Mouse (Mus musculus): ENCODE data around the gene Fis1. TPM values are rescaled to one million over a fixed set of nuclear protein-coding genes. Genes with fewer than 3 reads are reported as not detected.

Fis1 gene
- polyA plus RNA-seq, 1 experiment from 2014 or later: 414 TPM

GRCm38 (mm10) chr5:136919546-136920301 lies 33.4 kb upstream of the Fis1 start:
- Histone ChIP-seq H3K9ac (replicated peaks; ENCODE audit: low read depth, low read length) (peak overlapping the region; percentile 69), H3K36me3 (ENCODE audit: control insufficient read depth, insufficient read depth, low read length) (no peaks in the 10 kb centered on the region), H3K4me3 (ENCODE audit: low read depth, low read length) (peak overlapping the region; percentile 55), H3K27me3 (ENCODE audit: control insufficient read depth, insufficient read depth, low read length) (no peaks in the 10 kb centered on the region), H3K9me3 (ENCODE audit: control insufficient read depth, low read length) (no peaks in the 10 kb centered on the region), H3K27ac (ENCODE audit: low read depth, low read length) (no peak overlapping the region), H3K4me2 (ENCODE audit: low read depth, low read length) (peak overlapping the region; percentile 83), H3K4me1 (ENCODE audit: control insufficient read depth, insufficient read depth, low read length) (peaks cover 4% of the 10 kb centered on the region; the same call in 1 of the 2 replicates)
- 29% methylated on average over 16 of the region's 18 CpGs for whole genome bisulfite sequencing
- peak; percentile 16; the same call in 1 of the 2 replicates for ATAC-seq (ENCODE audit: low read depth)

- WGBS: 86% methylated on average over 9 of the region's 9 CpGs
- no peaks in the 10 kb centered on the region for H3K36me3 ChIP-seq (ENCODE audit: control insufficient read depth, insufficient read depth, low read length)
- no peak overlapping the region for H3K9ac ChIP-seq (replicated peaks; ENCODE audit: low read depth, low read length)
- H3K4me1 ChIP-seq (ENCODE audit: control insufficient read depth, insufficient read depth, low read length): peaks cover 4% of the 10 kb centered on the region; the same call in 1 of the 2 replicates
- H3K4me2 ChIP-seq (ENCODE audit: low read depth, low read length): no peak overlapping the region
- ATAC-seq (ENCODE audit: low read depth): no peak
- H3K4me3 ChIP-seq (ENCODE audit: low read depth, low read length): no peak overlapping the region
- H3K27me3 ChIP-seq (ENCODE audit: control insufficient read depth, insufficient read depth, low read length): no peaks in the 10 kb centered on the region
- H3K9me3 ChIP-seq (ENCODE audit: control insufficient read depth, low read length): no peaks in the 10 kb centered on the region
- H3K27ac ChIP-seq (ENCODE audit: low read depth, low read length): no peak overlapping the region
Measured at GRCm38 (mm10) chr5:136922830-136923229, 30.2 kb upstream of the Fis1 start.

GRCm38 (mm10) chr5:136923751-136924478 lies 29.2 kb upstream of the Fis1 start:
- Histone ChIP-seq H3K4me3 (ENCODE audit: low read depth, low read length) (no peak overlapping the region), H3K27me3 (ENCODE audit: control insufficient read depth, insufficient read depth, low read length) (no peaks in the 10 kb centered on the region), H3K36me3 (ENCODE audit: control insufficient read depth, insufficient read depth, low read length) (no peaks in the 10 kb centered on the region), H3K4me2 (ENCODE audit: low read depth, low read length) (no peak overlapping the region), H3K27ac (ENCODE audit: low read depth, low read length) (no peak overlapping the region), H3K4me1 (ENCODE audit: control insufficient read depth, insufficient read depth, low read length) (peaks cover 4% of the 10 kb centered on the region; the same call in 1 of the 2 replicates), H3K9me3 (ENCODE audit: control insufficient read depth, low read length) (no peaks in the 10 kb centered on the region), H3K9ac (replicated peaks; ENCODE audit: low read depth, low read length) (no peak overlapping the region)
- WGBS: 81% methylated on average over 7 of the region's 7 CpGs
- no peak for ATAC-seq (ENCODE audit: low read depth)

GRCm38 (mm10) chr5:136929073-136929472 lies 24.0 kb upstream of the Fis1 start:
- Histone ChIP-seq H3K9me3 (ENCODE audit: control insufficient read depth, low read length) (no peaks in the 10 kb centered on the region), H3K4me3 (ENCODE audit: low read depth, low read length) (no peak overlapping the region), H3K27me3 (ENCODE audit: control insufficient read depth, insufficient read depth, low read length) (no peaks in the 10 kb centered on the region), H3K36me3 (ENCODE audit: control insufficient read depth, insufficient read depth, low read length) (no peaks in the 10 kb centered on the region), H3K9ac (replicated peaks; ENCODE audit: low read depth, low read length) (no peak overlapping the region), H3K4me1 (ENCODE audit: control insufficient read depth, insufficient read depth, low read length) (no peaks in the 10 kb centered on the region), H3K4me2 (ENCODE audit: low read depth, low read length) (no peak overlapping the region), H3K27ac (ENCODE audit: low read depth, low read length) (no peak overlapping the region)
- ATAC-seq (ENCODE audit: low read depth): peak; percentile 76
- 19% methylated on average over 4 of the region's 4 CpGs for WGBS

- H3K4me3 ChIP-seq (ENCODE audit: low read depth, low read length): no peak overlapping the region
Measured at GRCm38 (mm10) chr5:136931896-136932295, 21.2 kb upstream of the Fis1 start.

GRCm38 (mm10) chr5:136932956-136933355 lies 20.1 kb upstream of the Fis1 start:
- WGBS: 88% methylated on average over 5 of the region's 5 CpGs
- no peak overlapping the region for H3K4me2 ChIP-seq (ENCODE audit: low read depth, low read length)
- H3K27me3 ChIP-seq (ENCODE audit: control insufficient read depth, insufficient read depth, low read length): no peaks in the 10 kb centered on the region
- no peak overlapping the region for H3K9ac ChIP-seq (replicated peaks; ENCODE audit: low read depth, low read length)
- no peaks in the 10 kb centered on the region for H3K36me3 ChIP-seq (ENCODE audit: control insufficient read depth, insufficient read depth, low read length)
- no peaks in the 10 kb centered on the region for H3K9me3 ChIP-seq (ENCODE audit: control insufficient read depth, low read length)
- no peak overlapping the region for H3K4me3 ChIP-seq (ENCODE audit: low read depth, low read length)
- no peaks in the 10 kb centered on the region for H3K4me1 ChIP-seq (ENCODE audit: control insufficient read depth, insufficient read depth, low read length)
- no peak for ATAC-seq (ENCODE audit: low read depth)
- H3K27ac ChIP-seq (ENCODE audit: low read depth, low read length): no peak overlapping the region

More at GRCm38 (mm10) chr5:136931896-136932295, 21.2 kb upstream of the Fis1 start:
- no peaks in the 10 kb centered on the region for H3K27me3 ChIP-seq (ENCODE audit: control insufficient read depth, insufficient read depth, low read length)
- WGBS: 66% methylated on average over 14 of the region's 14 CpGs
- no peaks in the 10 kb centered on the region for H3K4me1 ChIP-seq (ENCODE audit: control insufficient read depth, insufficient read depth, low read length)
- no peak overlapping the region for H3K27ac ChIP-seq (ENCODE audit: low read depth, low read length)
- no peaks in the 10 kb centered on the region for H3K36me3 ChIP-seq (ENCODE audit: control insufficient read depth, insufficient read depth, low read length)
- no peak for ATAC-seq (ENCODE audit: low read depth)
- H3K9ac ChIP-seq (replicated peaks; ENCODE audit: low read depth, low read length): no peak overlapping the region
- H3K4me2 ChIP-seq (ENCODE audit: low read depth, low read length): no peak overlapping the region
- H3K9me3 ChIP-seq (ENCODE audit: control insufficient read depth, low read length): no peaks in the 10 kb centered on the region

GRCm38 (mm10) chr5:136933930-136934329 lies 19.1 kb upstream of the Fis1 start:
- Histone ChIP-seq H3K9ac (replicated peaks; ENCODE audit: low read depth, low read length) (no peak overlapping the region), H3K36me3 (ENCODE audit: control insufficient read depth, insufficient read depth, low read length) (no peaks in the 10 kb centered on the region), H3K9me3 (ENCODE audit: control insufficient read depth, low read length) (no peaks in the 10 kb centered on the region), H3K27me3 (ENCODE audit: control insufficient read depth, insufficient read depth, low read length) (no peaks in the 10 kb centered on the region), H3K27ac (ENCODE audit: low read depth, low read length) (no peak overlapping the region), H3K4me3 (ENCODE audit: low read depth, low read length) (no peak overlapping the region), H3K4me1 (ENCODE audit: control insufficient read depth, insufficient read depth, low read length) (no peaks in the 10 kb centered on the region), H3K4me2 (ENCODE audit: low read depth, low read length) (no peak overlapping the region)
- WGBS: 94% methylated on average over 6 of the region's 6 CpGs
- ATAC-seq (ENCODE audit: low read depth): no peak

- Histone ChIP-seq H3K4me2 (ENCODE audit: low read depth, low read length) (no peak overlapping the region), H3K27me3 (ENCODE audit: control insufficient read depth, insufficient read depth, low read length) (no peaks in the 10 kb centered on the region), H3K9ac (replicated peaks; ENCODE audit: low read depth, low read length) (no peak overlapping the region), H3K4me3 (ENCODE audit: low read depth, low read length) (no peak overlapping the region), H3K9me3 (ENCODE audit: control insufficient read depth, low read length) (no peaks in the 10 kb centered on the region), H3K4me1 (ENCODE audit: control insufficient read depth, insufficient read depth, low read length) (no peaks in the 10 kb centered on the region), H3K27ac (ENCODE audit: low read depth, low read length) (no peak overlapping the region), H3K36me3 (ENCODE audit: control insufficient read depth, insufficient read depth, low read length) (no peaks in the 10 kb centered on the region)
- no peak for ATAC-seq (ENCODE audit: low read depth)
- WGBS: 68% methylated on average over 7 of the region's 7 CpGs
Measured at GRCm38 (mm10) chr5:136935905-136936695, 17.0 kb upstream of the Fis1 start.

Measured in neural tube, embryonic 14.5 days (tissue).